Mouse (Mus musculus) CH12.LX (cell line): ENCODE measurements around the gene Smndc1. TPM values are rescaled to one million over a fixed set of nuclear protein-coding genes. Genes with fewer than 3 reads are reported as not detected.

Experiments
- DNase-seq: peaks from one replicate; pipeline ENCODE4 v3.0.0-alpha.2; 2013; ENCODE audit errors: extremely low read depth
- H3K27ac ChIP-seq: 2 replicates; pipeline ENCODE4 v1.5.1; 2012; ENCODE audit warnings: low read depth, mild to moderate bottlenecking, control low read depth, moderate library complexity; ENCODE audit not compliant: insufficient read depth
- H3K27me3 ChIP-seq: replicated peaks from 2 replicates; pipeline ENCODE3; 2012; ENCODE audit warnings: inconsistent platforms
- H3K36me3 ChIP-seq, 2 experiments: replicated peaks in 1 of 2; 2 replicates each; pipeline versions ENCODE3 to v1.6.1; 2012; ENCODE audit warnings: inconsistent platforms in 1 of 2, low read length in 1 of 2, mild to moderate bottlenecking in 1 of 2, mixed read lengths in 1 of 2, moderate library complexity in 1 of 2; ENCODE audit not compliant: control insufficient read depth in 1 of 2, insufficient read depth in 1 of 2
- H3K4me1 ChIP-seq, 2 experiments: 2 replicates each; pipeline ENCODE4 v1.6.1; 2012; ENCODE audit warnings: inconsistent platforms in 1 of 2, moderate library complexity in 1 of 2; ENCODE audit not compliant: insufficient read depth in 2 of 2, control insufficient read depth in 1 of 2
- H3K4me2 ChIP-seq: 2 replicates; pipeline ENCODE4 v1.6.1; 2012; ENCODE audit warnings: low read depth, mild to moderate bottlenecking, control low read depth; ENCODE audit not compliant: poor library complexity, insufficient read depth, severe bottlenecking
- H3K4me3 ChIP-seq, 3 experiments: fragments of 150-350 bp in 1 of 3; sonication (generic) in 1 of 3; replicated peaks in 1 of 3; 2 replicates each; pipeline versions ENCODE3 to v1.5.1; 2011 to 2012; ENCODE audit warnings: low read depth in 2 of 3, low read length in 2 of 3, mild to moderate bottlenecking in 2 of 3, moderate library complexity in 2 of 3, control low read depth in 1 of 3, improper control_type of control experiment in 1 of 3, inconsistent platforms in 1 of 3, mixed read lengths in 1 of 3; ENCODE audit not compliant: poor library complexity in 1 of 3
- H3K79me2 ChIP-seq: replicated peaks from 2 replicates; pipeline ENCODE4 v1.6.1; 2012; ENCODE audit warnings: mild to moderate bottlenecking, moderate library complexity; ENCODE audit not compliant: control insufficient read depth, poor library complexity, insufficient read depth, severe bottlenecking; ENCODE audit errors: extremely low read depth
- H3K9ac ChIP-seq: 2 replicates; pipeline ENCODE4 v1.6.1; 2012; ENCODE audit warnings: low read depth, mild to moderate bottlenecking, control low read depth, moderate library complexity; ENCODE audit not compliant: insufficient read depth
- H3K9me3 ChIP-seq: replicated peaks from 2 replicates; pipeline ENCODE3; 2012; ENCODE audit warnings: low read length, inconsistent platforms, mixed read lengths
- BHLHE40 ChIP-seq: IDR thresholded peaks from 2 replicates; pipeline ENCODE4 v1.6.1; 2011; ENCODE audit warnings: mild to moderate bottlenecking, low read depth, low read length, improper control_type of control experiment
- CHD1 ChIP-seq: IDR thresholded peaks from 2 replicates; pipeline ENCODE4 v1.6.1; 2012; ENCODE audit warnings: low read depth, low read length, improper control_type of control experiment, inconsistent platforms
- ELF1 ChIP-seq: IDR thresholded peaks from 2 replicates; pipeline ENCODE4 v1.6.1; 2014; ENCODE audit warnings: low read depth, mild to moderate bottlenecking, inconsistent platforms, low read length, improper control_type of control experiment
- EP300 ChIP-seq: IDR thresholded peaks from 2 replicates; pipeline ENCODE4 v1.6.1; 2011; ENCODE audit warnings: low read length, improper control_type of control experiment
- ETS1 ChIP-seq: conservative IDR thresholded peaks from 2 replicates; pipeline ENCODE4 v1.6.1; 2012; ENCODE audit warnings: low read depth, mild to moderate bottlenecking, inconsistent platforms, low read length, improper control_type of control experiment, moderate library complexity
- GABPA ChIP-seq: IDR thresholded peaks from 2 replicates; pipeline ENCODE4 v1.6.1; 2012; ENCODE audit warnings: low read depth, low read length, improper control_type of control experiment, inconsistent platforms; ENCODE audit not compliant: insufficient replicate concordance
- IRF4 ChIP-seq: IDR thresholded peaks from 2 replicates; pipeline ENCODE4 v1.6.1; 2014; ENCODE audit warnings: low read depth, mild to moderate bottlenecking, inconsistent platforms, low read length, improper control_type of control experiment
- JUN ChIP-seq: IDR thresholded peaks from 2 replicates; pipeline ENCODE4 v1.6.1; 2011; ENCODE audit warnings: low read depth, mild to moderate bottlenecking, low read length, improper control_type of control experiment, moderate library complexity; ENCODE audit not compliant: insufficient read depth
- JUND ChIP-seq: conservative IDR thresholded peaks from 2 replicates; pipeline ENCODE4 v1.6.1; 2011; ENCODE audit warnings: low read depth, low read length, improper control_type of control experiment
- KAT2A ChIP-seq: IDR thresholded peaks from 2 replicates; pipeline ENCODE4 v1.6.1; 2012; ENCODE audit warnings: low read length, improper control_type of control experiment, inconsistent platforms; ENCODE audit not compliant: insufficient replicate concordance
- MAFK ChIP-seq: IDR thresholded peaks from 2 replicates; pipeline ENCODE4 v1.6.1; 2011; ENCODE audit warnings: low read length, improper control_type of control experiment; ENCODE audit not compliant: insufficient replicate concordance
- MAX ChIP-seq: IDR thresholded peaks from 2 replicates; pipeline ENCODE4 v1.6.1; 2011; ENCODE audit warnings: low read length, improper control_type of control experiment
- MEF2A ChIP-seq: IDR thresholded peaks from 2 replicates; pipeline ENCODE4 v1.6.1; 2014; ENCODE audit warnings: low read depth, mild to moderate bottlenecking, inconsistent platforms, low read length, improper control_type of control experiment, borderline replicate concordance
- MYC ChIP-seq: IDR thresholded peaks from 2 replicates; pipeline ENCODE4 v1.6.1; 2011; ENCODE audit warnings: low read depth, mild to moderate bottlenecking, improper control_type of control experiment, low read length
- NELFE ChIP-seq: IDR thresholded peaks from 2 replicates; pipeline ENCODE4 v1.6.1; 2011; ENCODE audit warnings: low read depth, low read length, improper control_type of control experiment
- PAX5 ChIP-seq: IDR thresholded peaks from 2 replicates; pipeline ENCODE4 v1.6.1; 2012; ENCODE audit warnings: low read length, inconsistent platforms, mixed read lengths
- POLR2AphosphoS2 ChIP-seq: IDR thresholded peaks from 2 replicates; pipeline ENCODE4 v1.6.1; 2011; ENCODE audit warnings: low read depth, low read length, improper control_type of control experiment
- RAD21 ChIP-seq: IDR thresholded peaks from 2 replicates; pipeline ENCODE4 v1.6.1; 2011; ENCODE audit warnings: low read depth, mild to moderate bottlenecking, low read length, improper control_type of control experiment, moderate library complexity
- SIN3A ChIP-seq: IDR thresholded peaks from 2 replicates; pipeline ENCODE4 v1.6.1; 2012; ENCODE audit warnings: low read length, improper control_type of control experiment, inconsistent platforms
- SMC3 ChIP-seq: IDR thresholded peaks from 2 replicates; pipeline ENCODE4 v1.6.1; 2011; ENCODE audit warnings: low read depth, low read length, improper control_type of control experiment
- TBP ChIP-seq: conservative IDR thresholded peaks from 2 replicates; pipeline ENCODE4 v1.6.1; 2011; ENCODE audit warnings: low read depth, low read length, improper control_type of control experiment
- TCF12 ChIP-seq: IDR thresholded peaks from 2 replicates; pipeline ENCODE4 v1.6.1; 2014; ENCODE audit warnings: low read depth, mild to moderate bottlenecking, inconsistent platforms, low read length, improper control_type of control experiment
- UBTF ChIP-seq: IDR thresholded peaks from 2 replicates; pipeline ENCODE4 v1.6.1; 2012; ENCODE audit warnings: low read depth, mild to moderate bottlenecking, inconsistent platforms, low read length, improper control_type of control experiment, moderate library complexity
- USF1 ChIP-seq: IDR thresholded peaks from 2 replicates; pipeline ENCODE4 v1.6.1; 2014; ENCODE audit warnings: low read depth, mild to moderate bottlenecking, inconsistent platforms, low read length, improper control_type of control experiment
- USF2 ChIP-seq: conservative IDR thresholded peaks from 2 replicates; pipeline ENCODE4 v1.6.1; 2011; ENCODE audit warnings: low read depth, low read length, improper control_type of control experiment
- ZC3H11A ChIP-seq: IDR thresholded peaks from 2 replicates; pipeline ENCODE4 v1.6.1; 2012; ENCODE audit warnings: low read depth, mild to moderate bottlenecking, inconsistent platforms, low read length, improper control_type of control experiment
- ZMIZ1 ChIP-seq: IDR thresholded peaks from 2 replicates; pipeline ENCODE4 v1.6.1; 2012; ENCODE audit warnings: low read depth, mild to moderate bottlenecking, inconsistent platforms, low read length, improper control_type of control experiment
- dilution Hi-C: fragments of 300-500 bp; cut with MboI; formaldehyde crosslinking; loops from 2 replicates; pipeline ENCODE4 v1.14.3; 2020; ENCODE audit warnings: low sequenced_read_pairs; ENCODE audit not compliant: extremely low pct_unique_long_range_greater_than_20kb, extremely low pct_ligation_motif_present
- in situ Hi-C: fragments of 300-500 bp; cut with MboI; formaldehyde crosslinking; loops from 3 replicates; pipeline ENCODE4 v1.14.3; 2019; ENCODE audit warnings: low sequenced_read_pairs, low pct_ligation_motif_present, low pct_unique_long_range_greater_than_20kb, mixed read lengths
- polyA plus RNA-seq: library from polyadenylated mRNA; unstranded; fragments of >175 nt; gene quantifications from 2 replicates; pipeline ENCODE4 v1.2.1, GENCODE M21; 2012; ENCODE audit warnings: low read depth; ENCODE audit not compliant: insufficient read length
- total RNA-seq, 2 experiments: library from RNA; depleted of rRNA; stranded (reverse); fragments of 300-350 nt in 1 of 2; fragments of >200 nt in 1 of 2; gene quantifications; 2 replicates each; pipeline ENCODE4 v1.2.3; 2012 to 2014

Smndc1 gene
- total and polyA plus RNA-seq, 3 experiments, result 20.5 to 96.6 (median 41.3) TPM

- dilution Hi-C loops, result no loop called here
- H3K27ac ChIP-seq, result no peak overlapping the region
These were observed 47.1 kb upstream of the Smndc1 start for GRCm38 (mm10) chr19:53437311-53437958.

GRCm38 (mm10) chr19:53433949-53434689, 43.7 kb upstream of the Smndc1 start:
- Histone ChIP-seq H3K9me3 (peaks cover 6% of the 10 kb centered on the region), H3K79me2 (no peaks in the 10 kb centered on the region), H3K36me3 (no peaks in the 10 kb centered on the region), H3K4me1 (peaks cover 35 to 87% of the 10 kb centered on the region in 2 experiments), H3K9ac (peak overlapping the region; percentile 38), H3K4me3 (peak overlapping the region in 1 of 3 experiments; percentile 4), H3K27me3 (no peaks in the 10 kb centered on the region), H3K4me2 (peak overlapping the region; percentile 52), H3K27ac (peak overlapping the region; percentile 88)
- dilution Hi-C loops, result no loop called here
- peak; percentile 90 for DNase-seq
- in situ Hi-C loops, result no loop called here
- TF ChIP-seq PAX5, result no peak
- TF ChIP-seq JUN, result peak; percentile 49; the same call in 1 of the 2 replicates
- TF ChIP-seq KAT2A, result 0 out of 2 replicates have a peak, but pooled peaks have one; percentile 37
- TF ChIP-seq MEF2A, result peak; percentile 90
- TF ChIP-seq JUND, result peak; percentile 47; the same call in 1 of the 2 replicates
- peak; percentile 98 for TF ChIP-seq ETS1
- TF ChIP-seq UBTF, result peak; percentile 68; the same call in 1 of the 2 replicates
- TF ChIP-seq ELF1, result peak; percentile 20; the same call in 1 of the 2 replicates
- TF ChIP-seq POLR2AphosphoS2, result no peak
- TF ChIP-seq MAFK, result peak; percentile 81
- TF ChIP-seq SIN3A, result peak; percentile 50; the same call in 1 of the 2 replicates
- TF ChIP-seq SMC3, result peak; percentile 26
- TF ChIP-seq EP300, result peak; percentile 79
- TF ChIP-seq MYC, result no peak
- TF ChIP-seq ZC3H11A, result no peak
- TF ChIP-seq IRF4, result peak; percentile 87
- no peak for TF ChIP-seq ZMIZ1
- peak; percentile 92 for TF ChIP-seq BHLHE40
- no peak for TF ChIP-seq MAX
- TF ChIP-seq TBP, result 0 out of 2 replicates have a peak, but pooled peaks have one; percentile 38
- peak; percentile 88; the same call in 1 of the 2 replicates for TF ChIP-seq TCF12
- TF ChIP-seq USF1, result no peak
- 0 out of 2 replicates have a peak, but pooled peaks have one; percentile 56 for TF ChIP-seq CHD1
- TF ChIP-seq RAD21, result peak; percentile 7

More at GRCm38 (mm10) chr19:53437311-53437958, 47.1 kb upstream of the Smndc1 start:
- Histone ChIP-seq H3K4me2 (no peak overlapping the region), H3K79me2 (no peaks in the 10 kb centered on the region), H3K4me3 (no peak overlapping the region), H3K9ac (no peak overlapping the region), H3K4me1 (peaks cover 49 to 85% of the 10 kb centered on the region in 2 experiments), H3K27me3 (no peaks in the 10 kb centered on the region), H3K36me3 (no peaks in the 10 kb centered on the region), H3K9me3 (peaks cover 6% of the 10 kb centered on the region)
- DNase-seq, result no peak
- in situ Hi-C loops, result no loop called here
- TF ChIP-seq POLR2AphosphoS2 (no peak), NELFE (no peak), ZC3H11A (no peak), TCF12 (no peak), USF2 (no peak), JUN (no peak), MAX (no peak), TBP (no peak), UBTF (no peak), EP300 (no peak), GABPA (no peak), IRF4 (no peak), MAFK (no peak), USF1 (no peak)
